Mouse (Mus musculus): ENCODE data around the gene Oma1. TPM values are rescaled to one million over a fixed set of nuclear protein-coding genes. Genes with fewer than 3 reads are reported as not detected.

Gene Oma1
- 17.5 and 19.3 TPM in 2 replicates for polyA plus RNA-seq (2012; rRNA removed)

DNA sequence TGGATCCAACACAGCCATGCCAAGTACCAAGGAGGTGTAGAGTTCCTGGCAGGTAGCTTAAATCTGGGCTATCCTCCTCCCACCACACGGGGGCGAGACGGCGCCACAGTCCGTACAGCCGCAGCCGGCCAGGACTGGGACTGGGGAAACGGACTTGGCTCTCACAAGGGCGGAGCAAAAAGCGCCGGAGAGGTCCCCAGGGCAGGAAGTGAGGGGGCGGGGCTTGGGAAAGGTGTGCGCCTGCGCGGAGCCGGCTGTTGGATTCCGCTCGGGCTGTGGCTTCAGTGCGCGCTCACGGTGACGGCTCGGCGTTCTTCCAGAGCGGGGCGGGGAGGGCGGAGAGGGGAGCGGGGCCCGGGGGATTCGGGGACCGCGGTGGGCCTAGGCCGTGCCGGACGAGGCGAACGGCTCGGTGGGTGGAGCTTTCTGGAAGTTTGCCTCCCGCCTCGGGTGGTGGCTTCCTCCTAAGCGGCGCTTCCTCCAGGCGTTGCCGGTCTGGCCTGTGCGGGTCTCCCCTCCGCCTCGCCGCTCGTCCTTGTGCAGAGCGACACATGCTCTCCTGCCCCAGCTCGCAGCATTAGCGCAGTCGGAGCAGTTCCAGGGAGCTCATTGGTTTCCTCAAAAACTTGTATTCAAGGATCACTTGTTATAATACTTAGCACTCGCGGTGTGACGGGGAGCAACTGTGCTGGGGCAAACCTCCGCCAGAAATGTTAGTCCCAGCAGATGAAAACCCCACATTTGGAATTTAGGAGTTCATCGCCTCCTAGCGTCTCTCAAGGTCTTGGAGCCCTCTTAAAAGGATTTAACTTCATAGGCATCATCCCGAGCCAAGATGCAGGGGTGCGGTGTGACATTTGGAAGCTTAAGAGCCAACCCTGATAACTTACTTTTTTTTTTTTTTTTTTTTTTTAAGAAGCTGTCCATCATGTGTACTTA is at the start of gene Oma1:
Gene Oma1 (plus strand): TSS at position 226 of the 939 bp plus-strand sequence.
- peak; percentile 99 for DNase-seq
- under 1% methylated on average over 61 of the region's 61 CpGs for WGBS
- peak; percentile 92 for TF ChIP-seq CTCF (conservative IDR thresholded peaks at IDR 0.05; ENCODE audit: insufficient read depth, insufficient read length, low read depth, low read length)
- TF ChIP-seq POLR2A (IDR thresholded peaks at IDR 0.05; ENCODE audit: low read depth, low read length), result no peak
- H3K4me1 ChIP-seq (ENCODE audit: control insufficient read depth, insufficient read depth, low read length), result peaks cover 3% of the 10 kb centered on the region; the same call in 1 of the 2 replicates
- H3K27me3 ChIP-seq (replicated peaks; ENCODE audit: control insufficient read depth, insufficient read depth, low read length), result no peaks in the 10 kb centered on the region
- H3K36me3 ChIP-seq (ENCODE audit: control insufficient read depth, insufficient read depth, low read length), result no peaks in the 10 kb centered on the region
- H3K4me3 ChIP-seq (ENCODE audit: insufficient read depth, low read depth, low read length), result peak within 1 kb of the TSS; percentile 94
- H3K27ac ChIP-seq (ENCODE audit: insufficient read depth, low read depth, low read length), result peak within 1 kb of the TSS; percentile 90

- WGBS, result 50% methylated on average over 8 of the region's 8 CpGs
- no peaks in the 10 kb centered on the region for H3K36me3 ChIP-seq (ENCODE audit: control insufficient read depth, insufficient read depth, low read length)
These were observed 49.7 kb upstream of the Oma1 start for GRCm38 (mm10) chr4:103263812-103264396.

GRCm38 (mm10) chr4:103265166-103265565 is 48.4 kb upstream of the Oma1 start:
- 51% methylated on average over 2 of the region's 2 CpGs for WGBS
- H3K4me3 ChIP-seq (ENCODE audit: insufficient read depth, low read depth, low read length), result no peak overlapping the region
- DNase-seq, result no peak
- H3K27me3 ChIP-seq (replicated peaks; ENCODE audit: control insufficient read depth, insufficient read depth, low read length), result no peaks in the 10 kb centered on the region
- no peak overlapping the region for H3K27ac ChIP-seq (ENCODE audit: insufficient read depth, low read depth, low read length)
- no peaks in the 10 kb centered on the region for H3K36me3 ChIP-seq (ENCODE audit: control insufficient read depth, insufficient read depth, low read length)
- no peaks in the 10 kb centered on the region for H3K4me1 ChIP-seq (ENCODE audit: control insufficient read depth, insufficient read depth, low read length)
- TF ChIP-seq CTCF (conservative IDR thresholded peaks at IDR 0.05; ENCODE audit: insufficient read depth, insufficient read length, low read depth, low read length), result no peak
- no peak for TF ChIP-seq POLR2A (IDR thresholded peaks at IDR 0.05; ENCODE audit: low read depth, low read length)

More at GRCm38 (mm10) chr4:103263812-103264396, 49.7 kb upstream of the Oma1 start:
- no peak for DNase-seq
- Histone ChIP-seq H3K27me3 (replicated peaks; ENCODE audit: control insufficient read depth, insufficient read depth, low read length) (no peaks in the 10 kb centered on the region), H3K27ac (ENCODE audit: insufficient read depth, low read depth, low read length) (no peak overlapping the region), H3K4me3 (ENCODE audit: insufficient read depth, low read depth, low read length) (no peak overlapping the region), H3K4me1 (ENCODE audit: control insufficient read depth, insufficient read depth, low read length) (no peaks in the 10 kb centered on the region)
- no peak for TF ChIP-seq POLR2A (IDR thresholded peaks at IDR 0.05; ENCODE audit: low read depth, low read length)
- TF ChIP-seq CTCF (conservative IDR thresholded peaks at IDR 0.05; ENCODE audit: insufficient read depth, insufficient read length, low read depth, low read length), result no peak

- no peaks in the 10 kb centered on the region for H3K36me3 ChIP-seq (ENCODE audit: control insufficient read depth, insufficient read depth, low read length)
- no peak overlapping the region for H3K27ac ChIP-seq (ENCODE audit: insufficient read depth, low read depth, low read length)
- WGBS, result 87% methylated on average over 4 of the region's 4 CpGs
- TF ChIP-seq CTCF (conservative IDR thresholded peaks at IDR 0.05; ENCODE audit: insufficient read depth, insufficient read length, low read depth, low read length) (0 out of 2 replicates have a peak, but pooled peaks have one; percentile 4), POLR2A (IDR thresholded peaks at IDR 0.05; ENCODE audit: low read depth, low read length) (no peak)
- H3K4me3 ChIP-seq (ENCODE audit: insufficient read depth, low read depth, low read length), result no peak overlapping the region
- no peaks in the 10 kb centered on the region for H3K4me1 ChIP-seq (ENCODE audit: control insufficient read depth, insufficient read depth, low read length)
- no peak for DNase-seq
- no peaks in the 10 kb centered on the region for H3K27me3 ChIP-seq (replicated peaks; ENCODE audit: control insufficient read depth, insufficient read depth, low read length)
These were observed 44.3 kb upstream of the Oma1 start for GRCm38 (mm10) chr4:103269336-103269735.

DNA sequence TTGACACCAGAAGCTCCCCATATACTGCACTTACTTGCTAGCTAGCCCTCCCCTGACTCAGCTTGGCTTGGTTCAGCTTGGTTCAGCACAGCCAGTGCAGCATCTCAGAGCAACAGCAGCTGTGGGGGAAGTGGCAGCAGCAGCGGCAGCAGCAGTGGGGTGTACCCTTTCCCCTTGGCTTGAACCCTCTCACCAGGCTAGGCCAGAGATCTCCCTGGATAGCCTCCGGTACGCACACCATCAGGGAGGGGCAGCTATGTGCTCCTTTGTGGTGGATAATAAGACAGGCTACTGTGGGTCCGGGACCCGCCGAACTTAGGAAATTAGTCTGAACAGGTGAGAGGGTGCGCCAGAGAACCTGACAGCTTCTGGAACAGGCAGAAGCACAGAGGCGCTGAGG is 40.6 kb upstream of the Oma1 start:
- Histone ChIP-seq H3K27ac (ENCODE audit: insufficient read depth, low read depth, low read length) (no peak overlapping the region), H3K36me3 (ENCODE audit: control insufficient read depth, insufficient read depth, low read length) (no peaks in the 10 kb centered on the region), H3K27me3 (replicated peaks; ENCODE audit: control insufficient read depth, insufficient read depth, low read length) (no peaks in the 10 kb centered on the region), H3K4me3 (ENCODE audit: insufficient read depth, low read depth, low read length) (no peak overlapping the region), H3K4me1 (ENCODE audit: control insufficient read depth, insufficient read depth, low read length) (no peaks in the 10 kb centered on the region)
- 89% methylated on average over 7 of the region's 8 CpGs for WGBS
- DNase-seq, result no peak
- TF ChIP-seq POLR2A (IDR thresholded peaks at IDR 0.05; ENCODE audit: low read depth, low read length), result no peak
- no peak for TF ChIP-seq CTCF (conservative IDR thresholded peaks at IDR 0.05; ENCODE audit: insufficient read depth, insufficient read length, low read depth, low read length)

GRCm38 (mm10) chr4:103288342-103288741 is 25.3 kb upstream of the Oma1 start:
- H3K36me3 ChIP-seq (ENCODE audit: control insufficient read depth, insufficient read depth, low read length), result no peaks in the 10 kb centered on the region
- no peaks in the 10 kb centered on the region for H3K27me3 ChIP-seq (replicated peaks; ENCODE audit: control insufficient read depth, insufficient read depth, low read length)
- TF ChIP-seq POLR2A (IDR thresholded peaks at IDR 0.05; ENCODE audit: low read depth, low read length) (no peak), CTCF (conservative IDR thresholded peaks at IDR 0.05; ENCODE audit: insufficient read depth, insufficient read length, low read depth, low read length) (no peak)
- H3K27ac ChIP-seq (ENCODE audit: insufficient read depth, low read depth, low read length), result no peak overlapping the region
- 87% methylated on average over 7 of the region's 7 CpGs for WGBS
- no peak for DNase-seq
- no peaks in the 10 kb centered on the region for H3K4me1 ChIP-seq (ENCODE audit: control insufficient read depth, insufficient read depth, low read length)
- no peak overlapping the region for H3K4me3 ChIP-seq (ENCODE audit: insufficient read depth, low read depth, low read length)

DNA sequence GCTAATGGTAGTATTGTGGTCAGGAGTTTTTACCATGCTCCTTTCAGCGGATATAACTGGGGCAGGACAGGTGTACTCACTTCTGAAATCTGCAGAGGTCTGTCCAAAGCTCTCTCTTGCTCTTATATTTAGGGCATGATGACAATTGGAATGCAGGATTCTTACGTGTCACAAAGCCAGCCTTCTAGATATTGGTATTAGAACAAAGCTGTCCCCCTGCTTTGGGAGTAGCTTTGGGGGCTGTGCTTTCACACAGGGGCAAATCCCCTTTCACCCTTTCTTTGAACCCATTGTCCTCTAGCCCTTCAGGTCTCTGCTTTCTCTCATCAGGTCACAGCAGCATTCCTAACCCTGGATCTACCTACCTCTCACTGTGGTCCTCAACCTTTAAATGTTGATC is 22.8 kb upstream of the Oma1 start, which contains the start of gene 4921539E11Rik:
Gene 4921539E11Rik (minus strand): TSS at position 101 of the 400 bp plus-strand sequence.
- H3K4me3 ChIP-seq (ENCODE audit: insufficient read depth, low read depth, low read length), result no peak within 1 kb of the TSS
- no peaks in the 10 kb centered on the region for H3K36me3 ChIP-seq (ENCODE audit: control insufficient read depth, insufficient read depth, low read length)
- H3K27ac ChIP-seq (ENCODE audit: insufficient read depth, low read depth, low read length), result no peak within 1 kb of the TSS
- no peaks in the 10 kb centered on the region for H3K4me1 ChIP-seq (ENCODE audit: control insufficient read depth, insufficient read depth, low read length)
- H3K27me3 ChIP-seq (replicated peaks; ENCODE audit: control insufficient read depth, insufficient read depth, low read length), result no peaks in the 10 kb centered on the region
- DNase-seq, result no peak
- 75% methylated on average over 2 of the region's 2 CpGs for WGBS
- TF ChIP-seq POLR2A (IDR thresholded peaks at IDR 0.05; ENCODE audit: low read depth, low read length), result no peak
- no peak for TF ChIP-seq CTCF (conservative IDR thresholded peaks at IDR 0.05; ENCODE audit: insufficient read depth, insufficient read length, low read depth, low read length)
